Mouse (Mus musculus) cerebellum, adult 11 months (tissue): ENCODE data around the gene Zbtb38.
"Not testable (repeated sequence)": the region's sequence is repeated elsewhere in the genome, so short reads cannot be mapped to it uniquely, and the experiment has no call there.

Experiments
- DNase-seq: peaks from one replicate; pipeline ENCODE4 v3.0.0; 2022

Zbtb38 gene

GRCm38 (mm10) chr9:96678611-96679010 is 74.0 kb downstream of the Zbtb38 start:
- DNase-seq: no peak

- DNase-seq: not testable (repeated sequence)
These were observed 74.9 kb downstream of the Zbtb38 start for GRCm38 (mm10) chr9:96677711-96678110.

- no peak for DNase-seq
These were observed 76.0 kb downstream of the Zbtb38 start for GRCm38 (mm10) chr9:96676671-96677070.

- DNase-seq: no peak
These were observed 76.6 kb downstream of the Zbtb38 start for GRCm38 (mm10) chr9:96675763-96676640.

- DNase-seq: no peak
These were observed 77.4 kb downstream of the Zbtb38 start for GRCm38 (mm10) chr9:96675071-96675762.

GRCm38 (mm10) chr9:96674301-96674700 is 78.3 kb downstream of the Zbtb38 start:
- no peak for DNase-seq

GRCm38 (mm10) chr9:96672466-96672865 is 80.2 kb downstream of the Zbtb38 start:
- no peak for DNase-seq

GRCm38 (mm10) chr9:96671249-96671648 is 81.4 kb downstream of the Zbtb38 start:
- DNase-seq: no peak

GRCm38 (mm10) chr9:96669877-96670276 is 82.8 kb downstream of the Zbtb38 start:
- peak; percentile 96 for DNase-seq

- peak; percentile 65 for DNase-seq
These were observed 84.0 kb downstream of the Zbtb38 start for GRCm38 (mm10) chr9:96668628-96669027.

GRCm38 (mm10) chr9:96660510-96661244 is 92.0 kb downstream of the Zbtb38 start:
- DNase-seq: no peak

GRCm38 (mm10) chr9:96659801-96660200 is 92.8 kb downstream of the Zbtb38 start:
- DNase-seq: no peak

GRCm38 (mm10) chr9:96653538-96653937 is 99.1 kb downstream of the Zbtb38 start:
- DNase-seq: no peak

- DNase-seq: no peak
These were observed 99.9 kb downstream of the Zbtb38 start for GRCm38 (mm10) chr9:96652763-96653162.

- DNase-seq: no peak
These were observed 101.8 kb downstream of the Zbtb38 start for GRCm38 (mm10) chr9:96650807-96651206.

- DNase-seq: peak; percentile 69
These were observed 102.7 kb downstream of the Zbtb38 start for GRCm38 (mm10) chr9:96649924-96650323.

- no peak for DNase-seq
These were observed 103.3 kb downstream of the Zbtb38 start for GRCm38 (mm10) chr9:96649362-96649761.

- DNase-seq: no peak
These were observed 105.8 kb downstream of the Zbtb38 start for GRCm38 (mm10) chr9:96646668-96647295.

- DNase-seq: no peak
These were observed 107.8 kb downstream of the Zbtb38 start for GRCm38 (mm10) chr9:96644840-96645239.

- not testable (repeated sequence) for DNase-seq
These were observed 108.6 kb downstream of the Zbtb38 start for GRCm38 (mm10) chr9:96644002-96644401.

- DNase-seq: no peak
These were observed 113.2 kb downstream of the Zbtb38 start for GRCm38 (mm10) chr9:96639451-96639850.

- no peak for DNase-seq
These were observed 114.1 kb downstream of the Zbtb38 start for GRCm38 (mm10) chr9:96638508-96638907.

- no peak for DNase-seq
These were observed 115.5 kb downstream of the Zbtb38 start for GRCm38 (mm10) chr9:96637157-96637548.
